Mouse (Mus musculus) frontal cortex, postnatal 36 days (tissue): Measurements from ENCODE around the gene Hrh2.

Experiments used
- DNase-seq, 2 experiments: peaks; one replicate each; pipeline ENCODE4 v3.0.0; 2022; ENCODE audit warnings: low spot score in 2 of 2

Hrh2 gene

GRCm38 (mm10) chr13:54215777-54216316 lies 23.9 kb downstream of the Hrh2 start:
- no peak for DNase-seq

- DNase-seq = peak; percentile 53 to 55
Observed at GRCm38 (mm10) chr13:54218341-54218740, 26.4 kb downstream of the Hrh2 start.

- DNase-seq = no peak
Observed at GRCm38 (mm10) chr13:54221631-54222179, 29.8 kb downstream of the Hrh2 start.

- no peak for DNase-seq
Observed at GRCm38 (mm10) chr13:54222921-54223769, 31.2 kb downstream of the Hrh2 start.

- DNase-seq = peak; percentile 47 to 74
Observed at GRCm38 (mm10) chr13:54227916-54228483, 36.1 kb downstream of the Hrh2 start.

- DNase-seq = no peak
Observed at GRCm38 (mm10) chr13:54230081-54230480, 38.2 kb downstream of the Hrh2 start.

GRCm38 (mm10) chr13:54231868-54232267 lies 39.9 kb downstream of the Hrh2 start:
- no peak for DNase-seq

GRCm38 (mm10) chr13:54237512-54237911 lies 45.6 kb downstream of the Hrh2 start:
- DNase-seq = no peak

GRCm38 (mm10) chr13:54238585-54239323 lies 46.8 kb downstream of the Hrh2 start:
- no peak for DNase-seq

GRCm38 (mm10) chr13:54242380-54242779 lies 50.5 kb downstream of the Hrh2 start:
- DNase-seq = peak in 1 of 2 experiments; percentile 49

GRCm38 (mm10) chr13:54245204-54245603 lies 53.3 kb downstream of the Hrh2 start:
- no peak for DNase-seq

- peak; percentile 85 to 93 for DNase-seq
Observed at GRCm38 (mm10) chr13:54247545-54247944, 55.6 kb downstream of the Hrh2 start.

GRCm38 (mm10) chr13:54248436-54248995 lies 56.6 kb downstream of the Hrh2 start:
- no peak for DNase-seq

GRCm38 (mm10) chr13:54249007-54249406 lies 57.1 kb downstream of the Hrh2 start:
- no peak for DNase-seq

GRCm38 (mm10) chr13:54250346-54250745 lies 58.4 kb downstream of the Hrh2 start:
- no peak for DNase-seq

- DNase-seq = no peak
Observed at GRCm38 (mm10) chr13:54251541-54252225, 59.8 kb downstream of the Hrh2 start.

- peak; percentile 57 to 81 for DNase-seq
Observed at GRCm38 (mm10) chr13:54257580-54258223, 65.8 kb downstream of the Hrh2 start.

- no peak for DNase-seq
Observed at GRCm38 (mm10) chr13:54258231-54258743, 66.4 kb downstream of the Hrh2 start.

- DNase-seq = peak; percentile 57 to 73
Observed at GRCm38 (mm10) chr13:54260318-54260717, 68.4 kb downstream of the Hrh2 start.
